Mouse (Mus musculus) A20 (cell line): ENCODE measurements around the gene Abtb2.
A peak's percentile ranks its signal among the peaks of the same experiment; 100 is the strongest.

Source experiments
- DNase-seq: peaks from one replicate; pipeline ENCODE4 v3.0.0-alpha.2; 2011; ENCODE audit warnings: low read depth, low spot score

Abtb2 gene

GRCm38 (mm10) chr2:103685581-103685980 is 119.5 kb downstream of the Abtb2 start:
- no peak for DNase-seq

DNA sequence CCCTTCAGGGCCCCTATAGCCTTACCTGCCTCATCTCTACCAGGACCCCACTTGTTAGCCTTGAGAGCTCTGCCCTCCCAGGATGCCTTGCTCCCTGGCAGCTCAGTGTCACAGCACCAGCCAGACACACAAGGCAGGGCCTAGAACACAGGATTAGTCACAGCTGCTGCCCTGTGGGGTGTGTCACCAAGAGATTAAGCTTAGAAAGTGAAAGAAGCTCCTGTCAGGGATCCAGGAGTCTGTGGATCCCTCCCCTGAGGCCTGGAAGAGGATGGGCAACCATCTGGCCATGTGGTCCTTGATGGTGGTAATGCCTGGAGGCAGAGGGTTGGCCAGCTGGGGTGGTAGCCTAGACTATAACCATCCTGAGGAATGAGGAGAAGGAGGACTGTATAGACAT is 121.0 kb downstream of the Abtb2 start:
- no peak for DNase-seq

DNA sequence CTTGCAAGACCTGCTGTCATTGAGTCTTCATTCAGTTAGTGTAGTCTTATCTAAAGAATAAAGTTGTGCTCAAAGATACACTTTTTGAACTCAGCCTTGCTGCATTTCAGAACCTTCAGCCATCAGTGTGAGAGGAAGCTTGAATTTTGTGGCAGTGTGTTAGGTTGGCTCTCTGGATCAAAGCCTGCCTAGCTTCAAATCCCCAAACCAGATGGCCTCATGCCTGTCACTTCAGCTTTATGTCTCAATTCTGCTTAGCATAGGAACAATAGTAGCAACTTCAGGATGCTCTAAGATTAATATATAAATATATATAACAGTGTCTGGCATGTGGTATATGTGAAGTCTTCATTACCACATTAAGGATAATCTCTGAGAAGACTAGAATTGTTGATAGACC is 121.8 kb downstream of the Abtb2 start:
- no peak for DNase-seq

GRCm38 (mm10) chr2:103690425-103690824 is 124.3 kb downstream of the Abtb2 start:
- no peak for DNase-seq

- no peak for DNase-seq
Observed at GRCm38 (mm10) chr2:103690828-103691227, 124.7 kb downstream of the Abtb2 start.

DNA sequence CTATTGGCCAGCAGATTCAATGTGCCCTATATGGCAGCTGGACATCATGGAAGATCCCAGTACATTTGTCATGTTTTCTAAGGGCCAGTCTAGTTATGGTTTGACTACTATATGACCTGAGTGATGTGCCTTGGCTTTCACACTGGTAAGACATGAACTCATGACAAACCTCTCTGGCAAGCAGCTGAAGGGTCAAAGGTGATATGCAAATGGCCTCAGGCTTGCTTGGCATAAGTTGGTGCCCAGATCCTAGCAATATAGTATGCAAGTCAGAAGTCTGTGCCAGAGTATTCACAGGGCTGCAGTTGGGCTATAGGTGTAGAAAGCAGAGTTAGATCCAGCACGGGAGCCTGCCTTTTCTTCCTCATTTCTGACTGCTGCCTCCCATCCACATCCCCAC is 125.2 kb downstream of the Abtb2 start:
- DNase-seq = no peak

DNA sequence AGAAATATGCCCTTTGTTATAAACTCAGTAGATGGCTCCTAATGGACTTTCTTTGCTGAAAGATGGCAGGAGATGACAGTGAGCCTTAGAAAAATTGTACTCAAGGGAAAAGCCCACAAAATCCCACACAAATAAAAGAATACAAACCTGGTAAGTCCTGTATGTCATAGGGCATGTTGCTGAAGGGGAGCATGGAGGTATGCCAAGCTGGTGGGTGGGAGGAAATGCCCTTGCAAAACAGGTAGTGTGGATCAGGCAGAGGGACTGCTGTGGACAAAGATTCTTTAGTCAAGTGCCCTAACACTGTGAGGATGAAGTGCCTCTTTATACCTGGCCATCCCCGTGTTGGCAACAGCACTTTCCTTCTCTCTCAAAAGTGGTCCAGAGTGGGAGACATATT is 126.7 kb downstream of the Abtb2 start:
- no peak for DNase-seq

GRCm38 (mm10) chr2:103694777-103695563 is 128.9 kb downstream of the Abtb2 start:
- DNase-seq = peak; percentile 19

GRCm38 (mm10) chr2:103696177-103696576 is 130.1 kb downstream of the Abtb2 start:
- DNase-seq = no peak

DNA sequence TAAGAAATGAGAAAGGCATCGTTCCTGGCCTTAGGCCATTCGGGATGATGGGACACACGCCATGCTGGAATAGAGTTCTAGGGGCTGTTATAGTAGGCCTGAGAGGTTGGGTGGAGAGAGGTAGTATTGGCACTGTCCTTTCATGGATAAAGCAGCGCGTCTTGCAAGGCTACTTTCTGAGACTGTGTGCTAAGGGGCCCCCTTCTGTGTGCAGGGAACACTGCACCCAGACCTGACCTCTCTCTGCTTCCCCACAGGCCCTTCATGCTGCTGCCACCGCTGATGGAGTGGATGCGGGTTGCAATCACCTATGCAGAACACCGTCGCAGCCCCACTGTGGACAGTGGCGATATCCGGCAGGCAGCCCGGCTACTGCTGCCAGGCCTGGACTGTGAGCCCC is 134.4 kb downstream of the Abtb2 start:
- peak; percentile 42 for DNase-seq

GRCm38 (mm10) chr2:103703336-103703735 is 137.2 kb downstream of the Abtb2 start:
- no peak for DNase-seq

DNA sequence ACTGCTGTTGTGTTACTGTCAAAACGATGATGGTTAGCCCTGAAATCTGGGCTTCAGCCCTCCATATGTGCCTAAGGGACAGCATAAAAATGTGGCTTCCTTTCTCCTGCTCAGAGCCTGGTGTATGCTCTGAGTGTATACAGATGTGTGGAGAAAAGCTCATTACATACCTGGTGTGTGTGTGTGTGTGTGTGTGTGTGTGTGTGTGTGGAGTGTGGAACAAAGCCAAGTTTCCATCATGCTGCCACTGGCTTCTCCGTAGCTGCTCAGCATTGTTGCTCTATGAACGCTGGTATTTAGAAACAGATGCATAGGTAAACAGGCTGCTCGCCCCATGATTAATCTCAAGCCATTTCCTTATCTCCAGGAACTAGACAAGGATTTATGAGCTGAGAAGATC is 137.8 kb downstream of the Abtb2 start:
- no peak for DNase-seq

DNA sequence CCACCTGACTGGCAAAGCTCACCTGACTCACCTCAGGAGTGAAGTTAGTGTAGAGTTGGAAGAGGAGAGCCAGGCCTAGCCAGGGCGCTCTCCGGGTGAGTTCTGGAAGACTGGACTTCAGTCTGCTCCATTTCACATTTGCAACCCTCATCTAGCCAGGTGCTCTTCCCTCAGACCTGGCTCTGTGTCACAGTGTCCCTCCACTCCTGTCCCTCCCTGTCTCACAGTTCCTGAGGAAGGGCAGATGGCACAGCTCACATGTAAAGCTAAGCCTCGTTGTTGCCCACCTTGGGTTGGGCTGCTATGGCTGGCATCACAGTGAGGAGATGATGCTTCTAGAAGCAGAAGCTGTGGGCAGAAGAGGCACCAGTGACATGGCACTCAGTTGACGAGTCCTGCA is 139.7 kb downstream of the Abtb2 start:
- no peak for DNase-seq

GRCm38 (mm10) chr2:103706226-103706625 is 140.1 kb downstream of the Abtb2 start:
- DNase-seq = no peak

- DNase-seq = no peak
Observed at GRCm38 (mm10) chr2:103707056-103707776, 141.1 kb downstream of the Abtb2 start.

DNA sequence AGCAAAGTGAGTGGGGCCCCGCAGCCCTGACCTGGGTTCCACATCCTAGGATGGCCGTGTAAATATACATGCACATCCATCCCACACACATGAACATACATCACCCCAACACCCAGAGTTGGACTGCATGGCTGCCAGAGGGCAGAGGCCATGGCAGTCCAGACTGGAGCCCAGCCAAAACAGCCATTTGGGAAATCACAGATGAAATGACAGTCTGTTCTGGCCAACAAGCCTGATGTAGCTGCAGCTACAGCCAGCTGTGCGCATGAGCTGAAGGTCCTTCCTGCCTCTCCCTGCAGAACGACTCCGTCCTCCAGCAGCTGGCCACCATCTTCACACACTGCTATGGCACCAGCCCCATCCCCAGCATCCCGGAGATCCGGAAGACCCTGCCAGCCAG is 144.7 kb downstream of the Abtb2 start:
- DNase-seq = no peak

DNA sequence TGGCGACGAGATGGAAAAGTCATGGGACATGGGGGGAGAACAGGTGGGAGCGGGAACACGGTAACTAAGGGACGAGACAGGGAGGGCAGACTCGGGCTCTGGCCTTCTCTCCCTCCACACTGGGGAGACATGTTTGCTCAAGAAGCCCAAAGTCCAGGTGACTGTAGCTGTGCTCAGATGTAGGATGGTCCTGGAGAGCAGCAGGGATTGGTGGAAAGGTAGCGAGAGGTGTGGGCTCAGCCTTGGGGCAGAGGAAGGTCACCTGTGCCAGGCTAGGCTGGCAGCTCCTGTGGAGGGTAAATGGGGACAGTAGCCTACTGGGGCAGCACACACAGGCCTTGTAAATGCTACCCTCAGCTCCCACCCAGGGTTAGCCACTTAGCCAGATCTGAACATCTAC is 147.7 kb downstream of the Abtb2 start:
- no peak for DNase-seq

GRCm38 (mm10) chr2:103714412-103714811 is 148.3 kb downstream of the Abtb2 start:
- no peak for DNase-seq

GRCm38 (mm10) chr2:103718594-103719291 is 152.6 kb downstream of the Abtb2 start:
- peak; percentile 80 for DNase-seq

- DNase-seq = no peak
Observed at GRCm38 (mm10) chr2:103719292-103719646, 153.2 kb downstream of the Abtb2 start.

DNA sequence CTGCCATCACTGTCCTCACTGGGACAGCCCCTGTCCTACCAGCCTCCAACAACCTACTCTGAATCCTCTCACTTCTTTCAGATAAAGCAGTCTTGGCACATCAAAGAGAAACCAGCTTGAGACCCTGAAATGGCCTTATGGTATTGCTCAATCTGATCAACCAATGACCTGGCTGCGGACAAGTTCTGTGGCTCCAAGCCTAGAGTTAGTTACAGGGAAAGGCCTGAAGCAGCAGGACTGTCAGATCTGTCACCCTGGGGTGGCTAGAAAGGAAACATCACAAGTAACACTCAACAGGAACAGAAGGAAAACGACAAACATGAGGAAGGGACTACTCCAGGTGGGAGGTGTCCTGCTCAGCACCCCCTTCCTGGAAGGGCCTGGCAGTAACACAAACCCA is 158.4 kb downstream of the Abtb2 start:
- DNase-seq = no peak

DNA sequence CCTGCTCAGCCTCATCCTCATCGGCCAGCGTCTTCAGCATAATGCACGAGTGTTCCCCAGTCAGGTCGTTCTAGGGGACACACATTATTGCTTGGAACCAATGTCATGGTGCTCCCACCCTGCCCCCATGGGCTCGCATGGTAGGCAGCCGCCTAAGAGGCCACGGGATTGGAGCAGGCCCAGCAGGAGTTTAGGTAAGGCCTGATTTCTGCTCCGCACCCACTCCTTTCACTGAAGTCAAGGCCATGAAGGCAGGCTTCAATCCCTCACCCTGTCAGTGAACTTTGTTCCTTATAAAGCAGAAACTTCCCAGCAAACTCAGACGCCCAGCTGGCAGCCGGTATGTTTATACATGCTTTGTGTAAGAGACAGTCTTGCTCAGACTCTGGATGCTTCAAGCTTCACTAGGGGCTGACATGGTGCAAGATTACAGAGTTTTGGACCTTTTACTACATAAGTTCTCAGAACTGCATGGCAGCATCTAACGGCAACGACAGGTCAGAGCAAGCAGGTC is 162.0 kb downstream of the Abtb2 start:
- DNase-seq = no peak
